Mouse (Mus musculus) cerebellum, postnatal 4 days (tissue): ENCODE data around the gene Panx1.

ENCODE experiments used
- DNase-seq, 2 experiments: peaks; one replicate each; pipeline ENCODE4 v3.0.0; 2022; ENCODE audit warnings: low spot score in 2 of 2, mixed read lengths in 1 of 2

Panx1 gene

DNA sequence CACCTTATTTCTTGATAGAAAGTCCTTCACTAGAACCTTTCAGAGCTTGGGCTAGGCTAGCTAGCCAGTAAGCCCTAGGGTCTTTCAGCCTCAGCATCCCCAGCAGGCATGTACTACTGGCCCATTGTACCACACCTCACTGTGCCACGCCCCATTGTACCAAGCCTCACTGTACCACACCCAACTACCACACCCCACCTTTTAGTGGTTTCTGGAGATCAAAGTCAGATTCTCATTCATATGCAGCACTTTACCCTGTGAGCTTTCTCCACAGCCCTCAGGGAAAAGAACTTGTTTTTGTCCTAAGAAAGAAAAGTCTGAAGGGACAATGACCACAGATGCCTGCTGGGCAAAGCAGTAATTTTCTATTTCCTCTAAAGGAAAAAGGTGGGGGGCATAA is 22.2 kb downstream of the Panx1 start:
- no peak for DNase-seq

DNA sequence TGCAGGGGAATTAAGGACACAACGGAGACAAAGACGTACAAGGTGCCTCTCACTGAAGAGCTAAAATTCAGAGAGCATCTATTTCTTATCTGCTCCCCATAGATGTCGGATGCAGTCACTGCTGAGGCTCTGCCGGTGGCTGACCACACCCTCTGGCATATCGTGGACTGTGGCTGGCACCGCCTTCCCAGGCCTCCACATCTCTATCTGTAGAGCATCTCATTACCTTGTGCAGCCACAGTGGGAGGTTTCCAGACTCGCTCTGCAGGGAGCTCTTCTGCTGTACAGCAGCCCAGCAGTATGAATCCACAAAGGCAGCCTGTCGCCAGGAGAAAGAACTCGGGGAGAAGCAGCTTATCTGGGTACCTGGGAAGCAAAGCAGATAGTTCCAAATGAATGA is 24.1 kb downstream of the Panx1 start:
- no peak for DNase-seq

DNA sequence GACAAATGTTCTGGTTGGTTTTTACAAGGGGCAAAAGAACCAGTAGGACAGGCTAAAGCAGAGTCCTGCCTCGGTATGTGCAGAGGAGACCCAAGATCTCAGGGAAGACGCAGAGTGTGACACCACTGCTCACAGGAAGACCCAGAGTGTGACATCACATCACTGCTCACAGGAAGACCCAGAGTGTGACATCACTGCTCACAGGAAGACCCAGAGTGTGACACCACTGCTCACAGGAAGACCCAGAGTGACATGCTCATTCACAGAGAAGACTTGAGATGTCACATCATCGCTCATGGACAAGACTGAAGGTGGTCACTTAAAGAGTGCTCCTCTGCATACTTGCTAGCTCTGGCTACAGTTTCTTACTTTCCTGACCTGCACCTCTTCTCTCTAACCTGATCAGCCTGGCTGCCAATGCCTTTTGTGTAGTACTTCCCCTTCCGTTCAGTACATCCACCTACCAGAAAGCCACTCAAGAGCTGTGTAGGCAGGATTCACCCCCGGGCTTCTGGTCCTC is 24.7 kb downstream of the Panx1 start:
- no peak for DNase-seq

DNA sequence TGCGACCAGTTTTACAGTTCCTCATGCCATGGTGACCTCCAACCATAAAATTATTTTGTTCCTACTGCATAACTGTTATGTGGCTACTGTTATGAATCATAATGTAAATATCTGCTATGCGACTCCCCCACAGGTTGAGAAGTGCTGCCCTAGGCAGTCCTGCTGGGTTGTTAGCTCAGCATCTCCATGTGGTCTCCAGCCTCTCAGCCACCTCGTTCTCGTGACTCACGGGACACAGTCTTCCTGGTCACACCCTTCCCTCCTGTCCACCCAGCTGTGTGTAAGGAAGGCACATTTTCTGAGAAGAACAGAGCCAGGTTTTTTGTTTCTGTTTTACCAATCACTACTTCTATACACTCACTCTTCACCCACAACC is 26.5 kb downstream of the Panx1 start:
- no peak for DNase-seq

DNA sequence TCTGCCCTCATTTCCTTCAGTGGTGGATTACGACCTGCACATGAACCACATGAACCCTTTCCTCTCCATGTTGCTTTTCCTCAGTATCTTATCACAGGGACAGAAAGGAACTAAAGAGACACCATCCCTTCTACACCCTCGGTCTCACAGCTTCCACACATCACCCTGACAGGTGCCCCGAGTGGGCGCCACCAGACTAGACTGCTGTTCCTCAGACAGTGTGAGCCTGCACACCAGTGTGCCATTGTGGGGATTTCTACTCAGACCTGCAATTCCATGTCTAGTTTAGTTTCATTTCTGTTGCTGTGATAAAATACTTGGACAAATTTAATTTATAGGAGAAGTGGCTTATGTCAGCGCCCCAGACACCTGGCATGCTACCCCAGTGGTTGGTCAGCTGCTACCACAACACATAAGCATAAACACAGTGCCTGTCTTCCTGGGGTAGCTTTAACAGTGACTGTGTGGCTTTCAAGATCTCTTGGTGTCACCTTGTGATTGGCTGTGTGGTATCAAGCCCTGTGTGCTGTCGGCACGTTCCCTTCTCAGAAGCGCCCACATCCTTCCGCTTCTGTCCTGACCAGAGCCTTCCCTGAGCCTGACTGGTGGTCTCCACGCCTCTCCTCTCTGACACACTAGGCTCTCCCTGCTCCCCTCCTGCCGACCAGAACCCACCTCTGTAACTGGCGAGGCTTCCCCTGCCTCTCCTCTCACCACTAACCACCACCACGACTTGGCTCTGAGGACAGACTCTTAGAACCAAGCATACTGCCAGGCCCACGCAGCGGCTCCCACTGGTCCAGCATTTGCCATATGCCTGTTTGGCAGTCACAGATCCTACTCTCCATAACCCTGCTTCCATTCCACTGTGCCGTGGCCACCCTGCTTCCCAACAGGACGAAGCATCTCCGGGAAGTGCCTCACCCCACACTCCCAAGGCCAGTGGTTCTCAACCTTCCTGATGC is 27.2 kb downstream of the Panx1 start:
- DNase-seq = peak in 1 of 2 experiments; percentile 15

DNA sequence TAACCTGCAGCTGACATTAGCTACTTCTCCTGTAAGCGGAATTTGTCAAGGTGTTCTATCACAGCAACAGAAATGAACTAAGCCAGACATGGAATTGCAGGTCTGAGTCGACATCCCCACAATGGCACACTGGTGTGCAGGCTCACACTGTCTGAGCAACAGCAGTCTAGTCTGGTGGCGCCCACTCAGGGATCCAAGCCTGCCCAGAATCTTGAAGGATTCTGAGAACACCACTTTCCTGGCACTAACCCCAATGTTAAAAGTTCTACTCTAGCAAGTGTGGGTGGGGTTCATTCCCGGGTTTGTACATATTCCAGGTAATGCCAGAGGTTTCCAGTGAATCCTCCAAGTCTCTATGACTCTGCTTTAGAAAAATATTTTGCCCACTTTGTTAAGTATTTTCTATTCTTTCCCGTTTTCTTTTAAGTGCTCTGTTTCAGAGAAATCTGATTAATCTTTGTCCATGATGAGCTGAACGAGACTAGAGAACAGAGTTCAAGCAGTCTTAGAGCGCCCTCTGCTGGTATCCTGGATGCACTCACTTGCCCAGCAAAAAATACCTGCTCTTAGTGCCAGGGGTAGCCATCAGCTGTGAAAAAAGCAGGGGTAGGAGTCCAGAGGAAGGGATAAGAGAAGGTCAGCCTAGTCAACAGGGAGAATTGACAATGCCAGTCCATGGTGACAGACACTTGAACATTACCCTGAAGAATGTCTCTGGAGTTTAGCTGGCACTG is 29.9 kb downstream of the Panx1 start:
- peak; percentile 48 to 80 for DNase-seq

DNA sequence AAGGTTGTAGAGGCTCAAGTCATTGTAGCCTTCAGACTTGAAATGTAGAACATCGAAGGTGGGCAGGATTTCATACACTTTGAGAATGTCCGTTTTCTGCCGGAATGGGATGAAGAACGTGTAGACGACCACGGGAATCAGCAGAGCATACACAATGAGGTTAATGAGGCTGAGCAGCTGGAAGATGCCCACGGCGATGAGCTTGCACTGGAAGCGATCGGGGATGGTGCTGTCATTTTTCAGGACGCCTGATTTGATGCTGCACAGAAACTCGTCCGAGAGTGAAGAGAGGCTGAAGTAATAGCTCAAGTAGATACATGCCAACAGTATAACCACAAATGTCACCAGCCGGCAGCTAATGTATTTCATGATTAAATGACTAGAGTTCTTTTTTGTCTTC is 37.7 kb downstream of the Panx1 start:
- no peak for DNase-seq

DNA sequence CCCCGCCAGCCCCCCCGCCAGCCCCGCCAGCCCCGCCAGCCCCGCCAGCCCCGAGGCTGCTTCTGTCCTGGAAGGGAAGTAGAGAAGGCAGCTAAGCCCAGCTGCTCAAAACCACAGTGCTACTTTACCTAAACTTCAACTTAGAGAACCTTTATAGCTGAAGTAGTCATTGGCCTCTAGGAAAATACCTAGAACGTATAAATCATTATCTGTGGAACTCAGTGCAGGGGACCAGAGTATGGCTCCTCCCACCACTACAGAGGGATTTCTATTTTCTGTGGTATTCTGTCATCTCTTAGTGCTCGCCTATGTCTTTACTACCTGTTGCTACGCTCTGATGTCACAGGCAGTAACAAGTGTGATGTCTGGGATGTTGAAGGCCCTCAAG is 41.0 kb downstream of the Panx1 start:
- DNase-seq = no peak

DNA sequence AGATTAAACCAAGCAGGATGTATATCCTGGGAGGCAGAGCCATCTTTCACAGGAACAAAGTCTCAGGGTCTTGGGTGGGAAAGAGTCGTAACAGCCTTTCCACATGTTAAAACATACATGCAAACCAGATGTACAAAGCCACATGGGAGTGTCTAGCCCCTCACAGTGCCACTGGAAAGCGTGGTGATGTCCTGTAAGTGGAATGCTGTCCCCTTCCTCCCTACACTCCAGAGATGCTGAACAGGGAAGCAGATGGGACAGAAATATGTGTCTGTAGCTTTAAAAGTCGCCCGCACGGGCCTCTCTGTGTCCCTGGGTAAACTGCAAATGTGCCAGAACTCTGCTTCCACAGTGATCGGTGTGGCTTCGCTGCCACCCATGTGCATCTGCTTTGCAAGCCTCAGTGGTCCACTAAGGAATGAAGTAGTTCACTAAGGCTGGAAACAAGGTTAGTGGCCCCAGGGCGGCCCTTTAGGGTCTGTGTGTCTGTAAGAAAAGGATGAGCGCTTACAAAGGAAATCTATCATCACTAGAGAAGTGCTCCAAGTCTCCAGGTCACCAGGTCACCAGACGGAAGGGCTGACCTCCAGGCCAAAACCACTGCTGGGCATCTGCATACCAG is 41.5 kb downstream of the Panx1 start:
- no peak for DNase-seq

DNA sequence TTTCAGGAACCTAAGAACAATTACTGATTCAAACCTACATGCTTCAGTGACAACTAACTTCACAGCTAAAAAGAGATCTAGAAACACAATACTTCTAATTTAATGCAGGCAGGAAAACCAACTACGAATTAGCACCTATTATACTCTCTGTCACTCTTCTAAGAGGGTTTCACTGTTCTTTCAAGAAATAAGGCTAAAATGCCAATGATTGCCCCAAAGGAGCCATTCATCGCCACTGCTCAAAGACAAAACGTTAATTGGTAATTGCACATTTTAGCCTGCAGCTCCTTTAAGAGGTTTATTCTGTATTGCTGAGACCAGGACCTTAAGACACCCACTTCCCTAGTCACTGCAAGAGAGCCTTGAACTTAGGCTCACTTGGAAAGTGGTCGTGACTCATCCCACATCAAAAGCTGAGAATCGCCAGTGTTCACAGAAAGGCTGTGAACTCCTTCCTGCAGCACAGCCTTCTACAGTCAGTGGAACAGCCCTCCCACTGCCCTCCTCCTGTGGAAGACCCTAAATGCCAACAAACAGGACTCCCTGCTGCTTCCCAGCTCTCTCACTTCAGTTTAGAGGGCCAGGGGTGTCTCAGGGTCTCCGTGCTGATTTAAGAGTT is 42.2 kb downstream of the Panx1 start:
- DNase-seq = no peak

DNA sequence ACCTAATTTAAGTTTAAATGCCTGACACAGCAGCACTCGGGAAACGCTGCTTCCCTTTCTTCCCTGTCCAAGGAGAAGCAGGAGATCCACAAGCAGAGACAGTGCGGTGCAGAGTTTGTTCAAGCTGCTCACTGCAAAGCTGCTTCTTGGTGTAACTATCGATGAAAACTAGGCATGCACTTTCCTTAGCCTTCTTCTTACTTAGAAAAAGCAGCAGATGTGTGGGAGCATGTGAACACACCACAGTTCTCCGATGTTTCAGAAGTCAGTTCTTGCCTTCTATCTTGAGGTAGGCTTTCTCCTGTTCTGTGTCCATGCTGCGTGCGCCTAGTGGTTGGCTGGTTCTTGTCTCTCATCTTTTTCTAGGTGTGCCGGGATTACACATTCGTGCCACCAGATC is 46.5 kb downstream of the Panx1 start:
- no peak for DNase-seq

DNA sequence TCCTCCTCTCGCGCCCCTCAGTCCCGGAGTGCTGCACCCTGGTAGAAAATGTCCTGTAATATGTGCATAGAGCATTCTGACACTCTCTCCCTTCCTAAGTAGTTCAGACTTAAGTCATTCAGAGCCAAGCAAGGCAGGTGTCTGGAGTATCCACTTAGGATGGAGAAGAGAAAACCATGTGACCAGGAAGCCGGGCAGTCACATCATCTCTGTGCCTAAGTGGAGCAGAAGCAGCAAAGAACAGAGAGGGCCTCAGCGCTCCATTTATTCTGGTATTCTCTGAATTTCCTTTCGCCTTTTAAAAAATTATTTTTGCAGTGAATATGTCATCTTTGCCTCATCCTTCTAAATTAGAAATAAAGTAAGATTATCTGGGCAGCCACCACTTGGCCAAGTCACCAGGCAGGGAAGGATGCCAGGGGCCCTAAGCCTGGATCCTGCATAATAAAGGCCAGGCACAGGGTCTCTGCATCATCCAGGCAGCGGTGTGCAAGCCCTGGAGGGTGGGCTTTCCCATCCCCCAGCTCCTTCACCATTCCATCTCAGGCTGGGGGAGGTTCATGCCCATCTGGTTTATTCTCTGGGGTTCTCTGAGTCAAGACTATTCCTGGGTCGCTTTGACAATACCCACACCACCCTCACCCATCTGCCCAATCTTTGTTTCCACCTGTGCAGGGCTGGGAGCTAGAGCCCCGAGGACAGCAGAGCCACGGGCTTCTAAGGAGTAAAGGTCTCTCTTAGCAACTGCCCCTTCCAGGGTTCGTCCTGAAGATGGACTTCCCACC is 47.8 kb downstream of the Panx1 start:
- DNase-seq = no peak

DNA sequence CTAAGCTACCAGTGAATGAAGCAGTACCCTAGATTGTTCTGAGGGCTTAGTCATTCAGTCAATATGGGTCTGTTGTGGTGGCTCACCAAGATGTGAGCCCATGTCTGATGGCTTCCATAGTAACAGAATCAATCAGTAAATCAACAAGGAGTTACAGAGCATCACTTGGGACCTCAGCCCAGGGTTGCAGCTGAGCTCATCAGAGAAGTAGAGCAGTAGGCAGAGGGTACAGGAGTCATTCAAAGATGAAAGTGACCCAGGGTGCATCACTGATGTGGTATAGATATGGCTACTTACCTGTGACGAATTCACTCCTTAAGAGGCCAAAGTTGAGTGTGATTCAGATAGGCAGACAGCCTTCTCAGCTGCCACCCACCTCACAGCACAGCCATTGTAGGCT is 49.8 kb downstream of the Panx1 start:
- DNase-seq = no peak

DNA sequence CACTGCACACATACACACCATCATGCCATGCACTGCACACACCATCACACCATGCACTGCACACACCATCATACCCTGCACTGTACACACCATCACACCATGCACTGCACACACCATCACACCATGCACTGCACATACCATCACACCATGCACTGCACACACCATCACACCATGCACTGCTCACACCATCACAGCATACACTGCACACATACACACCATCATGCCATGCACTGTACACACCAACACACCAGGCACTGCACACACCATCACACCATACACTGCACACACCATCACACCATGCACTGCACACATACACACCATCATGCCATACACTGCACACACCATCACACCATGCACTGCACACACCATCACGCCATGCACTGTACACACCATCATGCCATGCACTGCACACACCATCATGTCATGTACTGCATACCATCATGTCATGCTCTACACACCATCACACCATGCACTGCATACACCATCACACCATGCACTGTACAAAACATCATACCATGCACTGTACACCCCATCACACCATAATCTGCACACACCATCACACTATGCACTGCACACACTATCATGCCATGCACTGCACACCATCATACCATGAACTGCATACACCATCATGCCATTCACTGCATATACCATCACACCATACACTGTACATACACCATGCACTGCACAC is 56.5 kb downstream of the Panx1 start:
- DNase-seq = no peak

DNA sequence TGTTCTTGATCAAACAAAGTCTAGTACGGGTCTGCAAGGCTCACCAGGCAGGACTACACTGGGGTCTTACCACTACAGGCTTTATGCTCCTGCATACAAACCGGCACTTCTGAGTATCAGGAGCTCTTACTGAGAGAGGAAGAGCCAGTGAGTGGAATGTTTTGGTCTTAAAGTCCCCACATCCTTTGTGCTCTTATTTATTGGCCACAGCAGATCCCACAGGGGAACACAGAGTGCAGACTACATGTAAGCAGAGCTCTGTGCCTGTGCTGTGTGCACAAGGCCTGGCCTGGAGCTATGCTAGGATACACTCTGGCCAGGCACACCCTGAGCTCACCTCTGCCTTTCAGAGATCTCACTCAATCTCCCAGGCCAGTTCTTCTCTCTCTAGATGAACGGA is 62.1 kb downstream of the Panx1 start:
- DNase-seq = no peak

DNA sequence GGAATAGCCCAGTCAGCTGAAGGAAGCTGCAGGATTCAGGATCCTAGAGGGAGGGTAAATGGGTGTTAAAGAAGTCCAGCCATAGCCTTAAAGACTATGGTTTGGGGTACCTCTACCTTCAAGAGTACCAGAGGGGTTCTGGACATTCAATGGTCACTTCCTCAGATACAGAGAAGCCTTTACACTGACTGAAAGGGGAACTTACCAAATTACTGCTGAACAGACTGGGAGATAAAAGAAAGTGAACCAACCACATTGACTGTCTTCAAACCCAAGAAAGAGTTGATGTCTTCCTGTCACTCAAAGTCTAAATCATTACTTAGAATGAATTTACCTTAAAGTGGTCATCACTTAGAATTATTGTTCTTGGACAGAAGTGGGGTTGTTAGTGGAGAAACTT is 62.6 kb downstream of the Panx1 start:
- no peak for DNase-seq

DNA sequence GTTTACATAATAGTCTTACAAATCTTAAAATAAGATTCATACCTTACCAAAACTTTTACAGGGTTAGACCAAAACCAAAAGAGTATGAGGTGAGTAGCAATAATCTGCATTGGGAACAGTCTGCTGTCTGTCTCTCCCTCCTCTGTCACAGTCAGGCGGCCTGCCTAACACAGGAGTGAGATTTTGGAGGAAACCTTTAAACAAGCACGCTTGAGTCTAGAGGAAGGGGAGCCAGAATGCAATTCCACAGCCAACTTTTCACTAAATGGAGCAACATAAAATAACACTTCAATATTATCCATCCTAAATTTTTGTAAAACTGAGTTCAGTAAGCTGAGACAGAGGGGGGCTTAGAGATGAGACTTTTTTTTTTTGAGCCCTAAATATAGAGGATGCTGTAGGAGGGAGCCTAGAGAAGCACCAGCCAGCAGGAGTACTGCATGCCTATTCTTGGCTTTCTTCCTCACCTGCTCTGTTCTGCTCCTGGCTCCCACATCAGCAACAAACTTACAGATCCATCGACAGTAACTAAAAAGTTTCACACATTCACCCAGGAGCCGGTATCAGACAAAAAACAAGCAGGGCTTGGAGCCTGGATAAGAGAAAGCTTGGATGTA is 63.6 kb downstream of the Panx1 start:
- DNase-seq = no peak

DNA sequence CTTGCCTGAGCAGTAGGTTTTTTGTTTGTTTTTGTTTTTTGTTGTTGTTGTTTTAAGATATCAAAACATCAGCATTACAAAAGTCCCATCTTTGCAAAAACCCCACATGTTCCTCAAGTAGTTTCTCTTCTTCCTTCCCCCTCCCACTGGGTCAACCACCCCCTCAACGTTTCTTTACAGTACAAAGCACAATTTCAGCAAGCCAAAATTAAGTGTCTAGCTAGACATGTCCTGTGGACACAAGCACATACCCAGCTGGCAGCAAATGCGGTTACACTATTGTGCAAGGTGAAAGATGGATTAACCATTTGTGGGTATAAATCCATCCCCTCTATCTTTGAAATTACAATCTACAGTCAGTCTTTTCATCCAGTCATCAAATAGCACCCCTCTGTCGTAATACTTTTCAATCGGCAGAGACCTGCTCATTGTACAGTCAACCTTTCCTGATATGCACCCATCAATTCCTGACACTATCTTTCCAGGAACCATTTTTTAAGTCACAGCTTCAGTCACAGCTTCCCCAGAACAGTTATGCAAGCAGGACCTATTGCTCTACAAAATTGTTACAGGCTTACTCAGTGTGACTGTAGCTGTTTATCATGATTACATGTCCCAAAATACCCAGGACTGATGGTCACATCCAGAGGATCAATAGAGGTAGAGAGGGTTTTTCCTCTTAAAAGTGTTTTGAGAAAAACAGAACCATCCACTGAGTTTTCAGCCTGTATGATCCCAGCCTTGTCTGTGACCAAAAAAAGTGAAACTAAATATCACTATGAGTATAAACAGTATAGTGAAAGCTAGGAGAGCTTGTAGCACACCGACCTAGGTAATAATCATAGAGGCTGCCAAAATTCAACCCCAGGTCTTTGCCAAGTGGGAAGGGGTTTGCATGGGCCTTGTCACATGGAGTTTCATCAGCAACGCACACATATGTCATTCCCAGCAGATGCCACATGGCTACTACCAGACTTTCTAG is 70.7 kb downstream of the Panx1 start:
- no peak for DNase-seq

DNA sequence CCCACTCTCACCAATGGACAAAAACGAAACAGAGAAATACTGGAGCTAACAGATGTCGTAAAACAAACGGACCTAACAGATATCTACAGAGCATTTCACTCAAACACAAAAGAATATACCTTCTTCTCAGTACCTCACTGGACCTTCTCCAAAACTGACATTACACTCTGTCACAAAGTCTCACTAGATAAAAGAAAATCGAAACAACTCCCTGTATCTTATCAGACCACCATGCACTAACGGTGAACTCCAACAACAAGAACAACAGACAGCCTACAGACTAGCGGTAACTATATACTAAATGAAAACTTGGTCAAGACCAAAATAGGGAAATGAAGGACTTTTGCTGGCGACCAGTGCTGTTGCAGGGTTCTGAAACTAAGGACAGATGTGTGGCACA is 71.5 kb downstream of the Panx1 start:
- DNase-seq = no peak
